Mouse (Mus musculus) liver, postnatal 0 days (tissue): Measurements from ENCODE around the gene Shank1.

ENCODE experiments used
- CTCF ChIP-seq: sonication (generic); IDR thresholded peaks from 2 replicates; pipeline ENCODE4 v1.5.1; 2016; ENCODE audit warnings: antibody characterized with exemption, low read depth
- EP300 ChIP-seq: IDR thresholded peaks from 2 replicates; pipeline ENCODE4 v1.6.1; 2016; ENCODE audit warnings: antibody characterized with exemption, low read depth, mild to moderate bottlenecking

DNA sequence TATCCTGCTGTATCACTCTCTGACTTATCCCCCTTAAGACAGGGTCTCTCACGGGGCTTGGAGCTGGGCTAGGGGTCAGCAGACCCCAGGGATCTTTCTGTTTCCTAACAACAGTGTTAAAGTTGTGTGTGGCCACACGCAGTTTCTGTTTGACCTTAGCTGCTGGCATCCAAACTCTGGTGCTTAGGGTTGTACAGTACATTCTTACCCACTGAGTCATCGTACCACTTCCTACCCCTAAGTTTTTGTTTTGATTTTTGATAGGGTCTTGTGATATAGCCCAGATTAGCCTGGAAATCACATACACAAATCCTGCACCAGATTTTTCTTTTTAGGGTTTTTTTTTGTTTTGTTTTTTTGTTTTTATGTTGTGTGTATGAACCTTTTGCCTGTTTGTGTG is 22.3 kb downstream of the Shank1 start:
- TF ChIP-seq CTCF (no peak), EP300 (no peak)
